Mouse (Mus musculus): ENCODE data around the gene Lkaaear1. TPM values are rescaled to one million over a fixed set of nuclear protein-coding genes. Genes with fewer than 3 reads are reported as not detected.

Lkaaear1 gene
- polyA plus RNA-seq, 1 experiment from 2014 or later: not detected

DNA sequence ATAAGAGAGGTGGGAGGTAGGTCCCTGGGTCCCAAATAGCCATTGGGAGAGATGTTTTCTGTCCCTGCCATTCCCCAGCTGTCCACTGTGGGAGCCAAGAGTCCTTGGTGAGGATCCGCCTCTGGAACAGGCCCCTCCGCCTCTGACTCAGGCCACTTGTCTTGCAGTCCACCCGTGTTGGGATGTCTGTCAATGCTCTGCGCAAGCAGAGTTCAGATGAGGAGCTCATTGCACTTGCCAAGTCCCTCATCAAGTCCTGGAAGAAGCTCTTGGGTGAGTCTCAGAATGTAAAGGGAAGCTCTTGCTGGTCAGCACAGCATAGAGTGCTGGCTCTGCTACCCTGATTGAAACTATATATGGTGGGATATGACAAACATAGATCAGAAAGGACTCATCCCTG is 14.9 kb downstream of the Lkaaear1 start:
- Histone ChIP-seq H3K4me2 (ENCODE audit: low read length) (no peak overlapping the region), H3K9ac (ENCODE audit: low read length) (no peak overlapping the region), H3K36me3 (ENCODE audit: control insufficient read depth, insufficient read depth, low read length) (peaks cover 24% of the 10 kb centered on the region), H3K27ac (replicated peaks in 1 of 2; ENCODE audit: control insufficient read depth in 1 of 2, insufficient read depth in 1 of 2, low read depth in 2 of 2, low read length in 2 of 2) (no peak overlapping the region), H3K27me3 (ENCODE audit: control insufficient read depth, insufficient read depth, low read length) (no peaks in the 10 kb centered on the region), H3K9me3 (ENCODE audit: control insufficient read depth, low read length) (no peaks in the 10 kb centered on the region), H3K4me1 (ENCODE audit: control insufficient read depth in 2 of 2, insufficient read depth in 2 of 2, low read length in 2 of 2) (peaks cover 6 to 8% of the 10 kb centered on the region in 2 experiments), H3K4me3 (ENCODE audit: control insufficient read depth in 1 of 2, insufficient read depth in 1 of 2, low read depth in 1 of 2, low read length in 2 of 2) (no peak overlapping the region)
- no peak for ATAC-seq (ENCODE audit: insufficient number of reproducible peaks, insufficient read depth, low FRiP score, low read depth)
- WGBS: 59% methylated on average over 4 of the region's 4 CpGs

DNA sequence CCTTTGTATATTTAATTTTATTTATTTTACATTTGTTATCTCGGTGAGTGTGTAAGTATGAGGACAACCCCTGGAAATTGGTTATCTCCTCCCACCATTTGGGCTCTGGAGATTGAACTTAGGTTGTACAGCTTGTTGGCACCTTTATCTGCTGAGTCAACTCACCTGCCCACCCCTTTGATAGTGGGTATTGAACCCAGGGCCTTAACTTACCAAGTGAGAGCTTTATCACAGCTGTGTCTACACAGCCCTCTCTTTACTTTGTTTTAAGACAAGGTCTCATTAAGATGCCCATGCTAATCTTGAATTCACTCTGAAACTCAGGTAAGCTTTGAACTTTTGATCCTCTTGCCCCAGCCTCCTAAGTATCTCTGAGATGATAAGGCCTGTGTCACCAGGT is 16.3 kb downstream of the Lkaaear1 start:
- Histone ChIP-seq H3K27ac (replicated peaks in 1 of 2; ENCODE audit: control insufficient read depth in 1 of 2, insufficient read depth in 1 of 2, low read depth in 2 of 2, low read length in 2 of 2) (no peak overlapping the region), H3K9ac (ENCODE audit: low read length) (no peak overlapping the region), H3K9me3 (ENCODE audit: control insufficient read depth, low read length) (no peaks in the 10 kb centered on the region), H3K4me2 (ENCODE audit: low read length) (no peak overlapping the region), H3K4me1 (ENCODE audit: control insufficient read depth in 2 of 2, insufficient read depth in 2 of 2, low read length in 2 of 2) (peaks cover 7 to 12% of the 10 kb centered on the region in 2 experiments), H3K4me3 (ENCODE audit: control insufficient read depth in 1 of 2, insufficient read depth in 1 of 2, low read depth in 1 of 2, low read length in 2 of 2) (no peak overlapping the region), H3K36me3 (ENCODE audit: control insufficient read depth, insufficient read depth, low read length) (peaks cover 12% of the 10 kb centered on the region), H3K27me3 (ENCODE audit: control insufficient read depth, insufficient read depth, low read length) (no peaks in the 10 kb centered on the region)
- 79% methylated on average over 1 of the region's 1 CpGs for WGBS
- ATAC-seq (ENCODE audit: insufficient number of reproducible peaks, insufficient read depth, low FRiP score, low read depth): no peak

DNA sequence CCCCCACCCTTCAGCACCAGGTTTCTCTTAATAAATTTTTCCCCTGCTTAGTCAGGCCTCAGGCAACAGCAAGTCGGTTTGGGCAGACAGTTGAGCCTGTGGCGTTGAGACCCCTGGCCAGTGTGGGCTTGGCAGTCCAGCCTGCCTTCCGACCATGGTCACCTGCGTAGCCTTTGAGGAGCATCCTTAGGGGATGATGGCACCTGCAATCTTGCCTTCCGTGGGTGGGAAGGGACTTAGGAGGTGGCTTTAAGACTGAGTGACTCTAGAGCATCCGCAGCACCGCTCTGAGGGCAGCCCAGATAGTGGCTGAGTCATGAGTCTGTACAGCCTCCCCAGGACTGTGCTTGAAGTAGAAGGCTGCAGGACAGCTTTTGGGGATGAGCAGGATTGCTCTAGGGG is 17.5 kb downstream of the Lkaaear1 start:
- peak overlapping the region; percentile 90 for H3K9ac ChIP-seq (ENCODE audit: low read length)
- H3K27ac ChIP-seq (replicated peaks in 1 of 2; ENCODE audit: control insufficient read depth in 1 of 2, insufficient read depth in 1 of 2, low read depth in 2 of 2, low read length in 2 of 2): peak overlapping the region in 1 of 2 experiments; percentile 65; a peak in 1 of 4 replicates
- H3K36me3 ChIP-seq (ENCODE audit: control insufficient read depth, insufficient read depth, low read length): 0 out of 2 replicates have a peak, but pooled peaks cover 3% of the 10 kb centered on the region
- H3K4me3 ChIP-seq (ENCODE audit: control insufficient read depth in 1 of 2, insufficient read depth in 1 of 2, low read depth in 1 of 2, low read length in 2 of 2): peak overlapping the region; percentile 69 to 71
- H3K27me3 ChIP-seq (ENCODE audit: control insufficient read depth, insufficient read depth, low read length): no peaks in the 10 kb centered on the region
- peaks cover 12% of the 10 kb centered on the region in 2 experiments for H3K4me1 ChIP-seq (ENCODE audit: control insufficient read depth in 2 of 2, insufficient read depth in 2 of 2, low read length in 2 of 2)
- WGBS: 11% methylated on average over 7 of the region's 7 CpGs
- H3K4me2 ChIP-seq (ENCODE audit: low read length): peak overlapping the region; percentile 83
- ATAC-seq (ENCODE audit: insufficient number of reproducible peaks, insufficient read depth, low FRiP score, low read depth): peak; percentile 7; the same call in 1 of the 2 replicates
- H3K9me3 ChIP-seq (ENCODE audit: control insufficient read depth, low read length): no peaks in the 10 kb centered on the region

DNA sequence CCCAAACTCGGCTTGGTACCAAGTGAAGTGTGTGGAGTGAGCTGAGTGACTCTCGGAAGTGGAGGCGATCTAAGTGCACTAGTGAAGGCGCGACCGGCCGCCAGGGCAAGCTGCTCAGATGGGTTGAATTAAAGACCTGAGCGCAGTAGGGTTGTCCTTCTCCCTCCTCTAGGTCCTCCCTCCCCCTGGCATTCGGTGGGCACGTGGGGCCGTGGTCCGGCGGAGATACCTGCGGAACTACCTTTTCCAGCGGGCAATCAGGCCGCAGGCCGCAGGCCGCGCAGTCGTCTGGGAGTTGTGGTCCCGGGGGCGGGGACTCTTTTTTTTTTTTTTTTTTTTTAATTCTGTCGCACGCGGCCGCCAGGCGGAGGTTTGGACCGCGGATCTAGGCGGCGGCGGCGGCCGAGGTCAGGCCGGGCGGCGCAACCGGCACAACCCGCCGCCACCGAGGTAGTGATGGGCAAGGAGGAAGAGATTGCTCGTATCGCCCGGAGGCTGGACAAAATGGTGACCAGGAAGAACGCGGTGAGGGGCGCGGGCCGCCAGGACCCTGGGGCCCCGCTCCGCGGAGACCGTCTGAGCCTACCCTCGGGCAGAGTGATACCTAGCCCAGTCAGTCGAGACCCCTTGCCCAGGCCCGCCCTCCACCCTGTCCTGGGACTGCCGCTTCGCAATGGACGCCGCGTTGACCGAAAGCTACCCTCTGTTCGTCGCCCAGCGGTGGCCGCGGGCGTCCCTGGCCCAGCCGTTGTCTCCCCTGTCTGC is 18.1 kb downstream of the Lkaaear1 start, which contains the start of gene Tcea2:
Tcea2 (plus strand) TSS at position 360 of the 765 bp plus-strand sequence.
- H3K4me3 ChIP-seq (ENCODE audit: control insufficient read depth in 1 of 2, insufficient read depth in 1 of 2, low read depth in 1 of 2, low read length in 2 of 2): peak within 1 kb of the TSS; percentile 69 to 71
- H3K9me3 ChIP-seq (ENCODE audit: control insufficient read depth, low read length): no peaks in the 10 kb centered on the region
- H3K27me3 ChIP-seq (ENCODE audit: control insufficient read depth, insufficient read depth, low read length): no peaks in the 10 kb centered on the region
- peak within 1 kb of the TSS; percentile 90 for H3K9ac ChIP-seq (ENCODE audit: low read length)
- H3K4me2 ChIP-seq (ENCODE audit: low read length): peak within 1 kb of the TSS; percentile 83
- no peaks in the 10 kb centered on the region for H3K36me3 ChIP-seq (ENCODE audit: control insufficient read depth, insufficient read depth, low read length)
- H3K27ac ChIP-seq (replicated peaks in 1 of 2; ENCODE audit: control insufficient read depth in 1 of 2, insufficient read depth in 1 of 2, low read depth in 2 of 2, low read length in 2 of 2): peak within 1 kb of the TSS; percentile 17 to 65; a peak in 3 of 4 replicates
- peaks cover 17 to 18% of the 10 kb centered on the region in 2 experiments for H3K4me1 ChIP-seq (ENCODE audit: control insufficient read depth in 2 of 2, insufficient read depth in 2 of 2, low read length in 2 of 2)
- under 1% methylated on average over 55 of the region's 69 CpGs for WGBS
- peak; percentile 9 for ATAC-seq (ENCODE audit: insufficient number of reproducible peaks, insufficient read depth, low FRiP score, low read depth)

DNA sequence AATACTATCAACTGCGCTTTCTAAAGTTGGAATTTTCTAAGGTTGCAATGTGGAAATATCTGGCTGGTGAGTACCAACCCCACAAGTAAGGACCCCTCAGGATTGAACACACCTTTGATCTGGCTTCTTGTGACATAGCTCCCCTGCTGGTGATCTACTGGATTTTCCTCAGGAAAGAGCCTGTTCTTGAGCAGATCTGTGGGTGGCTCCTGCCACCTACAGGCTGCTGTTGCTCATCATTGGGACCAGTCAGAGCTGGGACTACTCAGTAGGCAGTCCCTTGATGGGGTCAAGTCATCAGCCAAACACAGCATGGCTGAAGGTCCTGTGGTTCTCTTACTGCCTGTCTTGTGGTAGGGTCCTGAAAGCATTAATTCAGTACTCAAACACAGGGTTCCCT is 19.5 kb downstream of the Lkaaear1 start:
- WGBS: 45% methylated on average over 1 of the region's 1 CpGs
- H3K4me1 ChIP-seq (ENCODE audit: control insufficient read depth in 2 of 2, insufficient read depth in 2 of 2, low read length in 2 of 2): peaks cover 17 to 19% of the 10 kb centered on the region in 2 experiments
- no peak overlapping the region for H3K9ac ChIP-seq (ENCODE audit: low read length)
- H3K27ac ChIP-seq (replicated peaks in 1 of 2; ENCODE audit: control insufficient read depth in 1 of 2, insufficient read depth in 1 of 2, low read depth in 2 of 2, low read length in 2 of 2): no peak overlapping the region
- ATAC-seq (ENCODE audit: insufficient number of reproducible peaks, insufficient read depth, low FRiP score, low read depth): 0 out of 2 replicates have a peak, but pooled peaks have one; percentile 29
- no peak overlapping the region for H3K4me2 ChIP-seq (ENCODE audit: low read length)
- H3K36me3 ChIP-seq (ENCODE audit: control insufficient read depth, insufficient read depth, low read length): no peaks in the 10 kb centered on the region
- H3K27me3 ChIP-seq (ENCODE audit: control insufficient read depth, insufficient read depth, low read length): peaks cover 9% of the 10 kb centered on the region; the same call in 1 of the 2 replicates
- H3K4me3 ChIP-seq (ENCODE audit: control insufficient read depth in 1 of 2, insufficient read depth in 1 of 2, low read depth in 1 of 2, low read length in 2 of 2): no peak overlapping the region
- H3K9me3 ChIP-seq (ENCODE audit: control insufficient read depth, low read length): no peaks in the 10 kb centered on the region

DNA sequence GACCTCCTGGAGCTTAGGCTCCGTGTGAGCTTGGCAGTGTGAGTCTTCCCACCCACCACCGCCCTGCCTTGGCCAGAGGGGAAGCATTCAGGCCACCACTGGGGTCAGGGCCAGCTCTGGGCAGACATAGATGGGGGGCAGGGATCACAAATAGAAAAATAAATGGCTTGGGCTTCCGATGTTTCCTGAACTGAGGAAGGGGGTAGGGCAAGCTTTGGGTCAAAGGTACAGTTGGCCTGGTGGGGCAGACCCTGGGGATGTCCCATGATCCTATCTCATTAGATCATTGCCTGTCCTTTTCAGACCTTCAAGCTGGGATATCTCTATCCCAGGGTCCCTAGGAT is 20.5 kb downstream of the Lkaaear1 start:
- H3K27me3 ChIP-seq (ENCODE audit: control insufficient read depth, insufficient read depth, low read length): peaks cover 13% of the 10 kb centered on the region
- no peaks in the 10 kb centered on the region for H3K36me3 ChIP-seq (ENCODE audit: control insufficient read depth, insufficient read depth, low read length)
- no peak overlapping the region for H3K4me2 ChIP-seq (ENCODE audit: low read length)
- H3K9me3 ChIP-seq (ENCODE audit: control insufficient read depth, low read length): no peaks in the 10 kb centered on the region
- ATAC-seq (ENCODE audit: insufficient number of reproducible peaks, insufficient read depth, low FRiP score, low read depth): no peak
- H3K9ac ChIP-seq (ENCODE audit: low read length): no peak overlapping the region
- H3K27ac ChIP-seq (replicated peaks in 1 of 2; ENCODE audit: control insufficient read depth in 1 of 2, insufficient read depth in 1 of 2, low read depth in 2 of 2, low read length in 2 of 2): peak overlapping the region; percentile 46 to 61; a peak in 3 of 4 replicates
- H3K4me1 ChIP-seq (ENCODE audit: control insufficient read depth in 2 of 2, insufficient read depth in 2 of 2, low read length in 2 of 2): peaks cover 17 to 19% of the 10 kb centered on the region in 2 experiments
- H3K4me3 ChIP-seq (ENCODE audit: control insufficient read depth in 1 of 2, insufficient read depth in 1 of 2, low read depth in 1 of 2, low read length in 2 of 2): no peak overlapping the region
- WGBS: 39% methylated on average over 3 of the region's 3 CpGs

DNA sequence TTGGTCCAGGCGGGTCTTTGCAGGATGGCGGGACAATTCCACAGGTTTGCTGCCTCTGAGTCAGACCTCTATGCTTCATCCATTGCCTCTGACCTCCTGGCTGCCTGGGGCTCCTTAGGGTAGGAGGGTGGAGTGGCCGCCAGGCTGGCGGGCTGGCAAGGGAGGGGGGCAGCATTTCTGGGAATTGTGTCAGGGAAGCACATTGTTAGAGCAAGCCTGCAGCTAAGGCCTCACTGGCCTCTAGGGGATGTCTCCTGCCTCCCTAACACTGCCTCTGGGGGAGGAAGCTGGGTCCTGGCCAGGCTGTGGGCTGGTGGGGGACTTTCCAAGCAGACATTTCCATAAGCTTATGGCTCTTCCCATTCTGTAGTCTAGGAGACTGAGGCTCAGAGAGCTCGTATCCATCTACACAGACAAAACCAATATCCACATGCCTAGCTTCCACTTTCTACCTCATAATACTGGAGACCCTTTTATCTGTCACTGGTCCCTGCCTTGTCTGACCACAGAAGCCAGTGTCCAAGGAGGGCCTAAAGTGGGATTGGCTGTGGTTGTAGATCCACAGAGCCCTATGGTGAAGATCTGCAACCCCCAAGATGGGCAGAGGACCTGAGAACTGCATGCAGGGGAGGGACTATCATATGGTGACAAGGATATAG is 21.0 kb downstream of the Lkaaear1 start:
- peak; percentile 11; the same call in 1 of the 2 replicates for ATAC-seq (ENCODE audit: insufficient number of reproducible peaks, insufficient read depth, low FRiP score, low read depth)
- peak overlapping the region; percentile 46 to 61; a peak in 3 of 4 replicates for H3K27ac ChIP-seq (replicated peaks in 1 of 2; ENCODE audit: control insufficient read depth in 1 of 2, insufficient read depth in 1 of 2, low read depth in 2 of 2, low read length in 2 of 2)
- peaks cover 17 to 19% of the 10 kb centered on the region in 2 experiments for H3K4me1 ChIP-seq (ENCODE audit: control insufficient read depth in 2 of 2, insufficient read depth in 2 of 2, low read length in 2 of 2)

More for the DNA sequence above, 21.0 kb downstream of the Lkaaear1 start:
- WGBS: 53% methylated on average over 5 of the region's 5 CpGs
- Histone ChIP-seq H3K4me2 (ENCODE audit: low read length) (no peak overlapping the region), H3K9me3 (ENCODE audit: control insufficient read depth, low read length) (no peaks in the 10 kb centered on the region), H3K9ac (ENCODE audit: low read length) (no peak overlapping the region; the same call in 1 of the 2 replicates), H3K36me3 (ENCODE audit: control insufficient read depth, insufficient read depth, low read length) (no peaks in the 10 kb centered on the region), H3K27me3 (ENCODE audit: control insufficient read depth, insufficient read depth, low read length) (peaks cover 18% of the 10 kb centered on the region), H3K4me3 (ENCODE audit: control insufficient read depth in 1 of 2, insufficient read depth in 1 of 2, low read depth in 1 of 2, low read length in 2 of 2) (no peak overlapping the region)

All from heart, embryonic 14.5 days (tissue).